Mouse (Mus musculus): ENCODE results near the gene Smc5.

GRCm38 (mm10) chr19:23273355-23274053 lies at the start of gene Smc5:
- TF ChIP-seq CTCF (IDR thresholded peaks at IDR 0.05; ENCODE audit: extremely low read depth, insufficient read depth, low read length) (no peak), POLR2A (IDR thresholded peaks at IDR 0.05; ENCODE audit: extremely low read depth, insufficient read depth, low read length) (peak; percentile 48; the same call in 1 of the 2 replicates)

Data from cortical plate, adult 2 months (tissue).